Mouse (Mus musculus) midbrain, embryonic 14.5 days (tissue): Measurements from ENCODE around the gene Pck1. TPM values are rescaled to one million over a fixed set of nuclear protein-coding genes. Genes with fewer than 3 reads are reported as not detected.
"Not testable (repeated sequence)": the region's sequence is repeated elsewhere in the genome, so short reads cannot be mapped to it uniquely, and the experiment has no call there.

Experiments
- ATAC-seq: fragments of 200-750 bp; cut with Nextera tagmentation; 2 replicates; pipeline ENCODE4 v1.8.0; 2017; ENCODE audit warnings: moderate number of reproducible peaks, moderate library complexity; ENCODE audit not compliant: low FRiP score, low TSS enrichment
- DNase-seq: peaks from one replicate; pipeline ENCODE4 v3.0.0-alpha.2; 2015
- H3K27ac ChIP-seq: fragments of 300-500 bp; sonication (generic); replicated peaks from 2 replicates; pipeline ENCODE4 v1.5.1; 2014; ENCODE audit warnings: mild to moderate bottlenecking, low read depth, low read length, moderate library complexity
- H3K27me3 ChIP-seq: fragments of 300-500 bp; sonication (generic); 2 replicates; pipeline ENCODE4 v1.6.1; 2014; ENCODE audit warnings: low read length, control low read depth, mixed read lengths; ENCODE audit not compliant: control insufficient read depth, insufficient read depth
- H3K36me3 ChIP-seq: fragments of 300-500 bp; sonication (generic); 2 replicates; pipeline ENCODE4 v1.6.1; 2014; ENCODE audit warnings: low read length, control low read depth; ENCODE audit not compliant: control insufficient read depth, insufficient read depth
- H3K4me1 ChIP-seq: fragments of 300-500 bp; sonication (generic); 2 replicates; pipeline ENCODE4 v1.6.1; 2014; ENCODE audit warnings: mild to moderate bottlenecking, antibody characterized with exemption, low read length, control low read depth; ENCODE audit not compliant: control insufficient read depth, insufficient read depth
- H3K4me2 ChIP-seq: fragments of 300-500 bp; sonication (generic); 2 replicates; pipeline ENCODE4 v1.6.1; 2014; ENCODE audit warnings: mild to moderate bottlenecking, low read length, moderate library complexity
- H3K4me3 ChIP-seq: fragments of 300-500 bp; sonication (generic); replicated peaks from 2 replicates; pipeline ENCODE4 v1.5.1; 2014; ENCODE audit warnings: low read depth, low read length
- H3K9ac ChIP-seq: fragments of 300-500 bp; sonication (generic); replicated peaks from 2 replicates; pipeline ENCODE4 v1.6.1; 2014; ENCODE audit warnings: mild to moderate bottlenecking, low read length, moderate library complexity
- H3K9me3 ChIP-seq: fragments of 300-500 bp; sonication (generic); 2 replicates; pipeline ENCODE4 v1.6.1; 2016; ENCODE audit warnings: low read length, control low read depth, mixed read lengths; ENCODE audit not compliant: control insufficient read depth
- WGBS: fragments of 180-500 bp; shearing (Covaris S2); extraction: QIAGEN DNeasy Blood & Tissue Kit; methylation state at CpG from one replicate; pipeline ENCODE4 v1.1.7; 2014; 5-methylcytosine and 5-hydroxymethylcytosine counted together
- polyA plus RNA-seq: library from polyadenylated mRNA; unstranded; fragments of >200 nt; fragmentation: Nextera tagmentation; extraction: Ambion mirVana; gene quantifications from 2 replicates; pipeline ENCODE4 v1.2.1, GENCODE M21; 2014

Gene Pck1
- polyA plus RNA-seq, 1 experiment from 2014 or later, result not detected

- DNase-seq, H3K4me3 ChIP-seq, H3K9me3 ChIP-seq, H3K9ac ChIP-seq, H3K27me3 ChIP-seq, H3K27ac ChIP-seq, H3K36me3 ChIP-seq, H3K4me2 ChIP-seq, ATAC-seq, H3K4me1 ChIP-seq: not testable (repeated sequence)
- whole genome bisulfite sequencing, result 77% methylated on average over 4 of the region's 4 CpGs
Observed at GRCm38 (mm10) chr2:173120117-173120516, 32.7 kb upstream of the Pck1 start.

GRCm38 (mm10) chr2:173124022-173124735 lies 28.7 kb upstream of the Pck1 start:
- Histone ChIP-seq H3K9me3 (no peaks in the 10 kb centered on the region), H3K9ac (no peak overlapping the region), H3K4me3 (no peak overlapping the region), H3K27ac (no peak overlapping the region), H3K36me3 (no peaks in the 10 kb centered on the region), H3K27me3 (no peaks in the 10 kb centered on the region), H3K4me2 (no peak overlapping the region), H3K4me1 (no peaks in the 10 kb centered on the region)
- DNase-seq (no peak), ATAC-seq (no peak)
- 94% methylated on average over 7 of the region's 7 CpGs for WGBS

- H3K4me2 ChIP-seq, result no peak overlapping the region
- H3K36me3 ChIP-seq, result no peaks in the 10 kb centered on the region
- DNase-seq (no peak), ATAC-seq (no peak)
- no peak overlapping the region for H3K27ac ChIP-seq
- H3K4me3 ChIP-seq, result no peak overlapping the region
- no peaks in the 10 kb centered on the region for H3K9me3 ChIP-seq
- no peak overlapping the region for H3K9ac ChIP-seq
- 88% methylated on average over 4 of the region's 4 CpGs for WGBS
- no peaks in the 10 kb centered on the region for H3K4me1 ChIP-seq
- no peaks in the 10 kb centered on the region for H3K27me3 ChIP-seq
Observed at GRCm38 (mm10) chr2:173126386-173126785, 26.5 kb upstream of the Pck1 start.

DNA sequence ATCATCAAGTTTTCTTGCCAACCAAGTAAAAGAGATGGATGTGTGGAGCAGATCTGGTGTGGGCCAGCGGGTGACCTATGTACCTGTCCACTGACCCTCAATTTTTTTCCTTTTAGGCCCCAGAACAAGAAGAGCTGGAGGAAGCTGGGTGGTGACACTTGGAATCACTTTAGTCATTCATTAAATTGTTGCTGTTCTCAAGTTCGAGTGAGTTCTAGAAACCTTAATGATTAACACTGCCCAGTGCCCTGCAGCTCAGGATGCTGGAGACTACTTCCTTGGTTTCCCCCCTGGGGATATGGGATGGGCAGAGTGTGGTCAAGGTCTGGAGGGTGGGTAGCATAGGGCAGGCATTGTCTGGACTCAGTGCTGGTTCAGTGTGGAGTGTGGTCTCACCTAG lies 23.7 kb upstream of the Pck1 start:
- no peaks in the 10 kb centered on the region for H3K9me3 ChIP-seq
- no peaks in the 10 kb centered on the region for H3K27me3 ChIP-seq
- no peak overlapping the region for H3K4me3 ChIP-seq
- ATAC-seq (no peak), DNase-seq (no peak)
- no peak overlapping the region for H3K27ac ChIP-seq
- H3K9ac ChIP-seq, result no peak overlapping the region
- 78% methylated on average over 2 of the region's 2 CpGs for WGBS
- no peaks in the 10 kb centered on the region for H3K4me1 ChIP-seq
- H3K36me3 ChIP-seq, result no peaks in the 10 kb centered on the region
- no peak overlapping the region for H3K4me2 ChIP-seq

- H3K9ac ChIP-seq, result no peak overlapping the region
- H3K27ac ChIP-seq, result no peak overlapping the region
- 77% methylated on average over 13 of the region's 13 CpGs for WGBS
- no peaks in the 10 kb centered on the region for H3K4me1 ChIP-seq
- DNase-seq (no peak), ATAC-seq (no peak)
- no peaks in the 10 kb centered on the region for H3K9me3 ChIP-seq
- no peak overlapping the region for H3K4me2 ChIP-seq
- H3K36me3 ChIP-seq, result no peaks in the 10 kb centered on the region
- H3K4me3 ChIP-seq, result no peak overlapping the region
- H3K27me3 ChIP-seq, result no peaks in the 10 kb centered on the region
Observed at GRCm38 (mm10) chr2:173132262-173132661, 20.6 kb upstream of the Pck1 start.

DNA sequence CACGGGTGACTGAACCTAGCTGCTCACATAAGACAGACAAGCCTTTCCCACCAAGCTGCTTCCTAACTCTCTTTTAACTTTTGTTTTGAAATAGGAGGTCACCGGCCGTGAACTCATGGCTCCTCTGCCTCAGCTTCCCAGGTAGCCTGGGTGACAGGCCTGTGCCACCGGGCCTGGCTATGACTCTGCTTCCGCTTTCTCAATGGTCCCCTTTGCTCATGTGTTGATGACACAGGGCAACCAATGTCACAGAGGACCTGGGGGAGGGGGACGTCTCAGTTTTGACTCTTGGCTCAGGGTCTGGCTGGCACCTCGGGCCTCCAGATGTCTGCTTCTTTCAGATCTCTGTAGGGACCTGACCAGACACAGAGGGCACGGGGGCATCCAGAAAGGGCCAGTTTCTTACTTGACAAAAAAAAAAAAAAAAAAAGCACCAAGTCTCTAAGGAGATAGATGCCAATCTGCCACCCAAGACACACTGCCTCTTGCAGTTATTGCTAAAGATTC lies 20.0 kb upstream of the Pck1 start:
- DNase-seq (no peak), ATAC-seq (no peak)
- no peak overlapping the region for H3K4me3 ChIP-seq
- no peaks in the 10 kb centered on the region for H3K27me3 ChIP-seq
- H3K36me3 ChIP-seq, result no peaks in the 10 kb centered on the region
- H3K27ac ChIP-seq, result no peak overlapping the region
- H3K4me1 ChIP-seq, result no peaks in the 10 kb centered on the region
- H3K9ac ChIP-seq, result no peak overlapping the region
- 67% methylated on average over 8 of the region's 8 CpGs for WGBS
- H3K9me3 ChIP-seq, result no peaks in the 10 kb centered on the region
- H3K4me2 ChIP-seq, result no peak overlapping the region

DNA sequence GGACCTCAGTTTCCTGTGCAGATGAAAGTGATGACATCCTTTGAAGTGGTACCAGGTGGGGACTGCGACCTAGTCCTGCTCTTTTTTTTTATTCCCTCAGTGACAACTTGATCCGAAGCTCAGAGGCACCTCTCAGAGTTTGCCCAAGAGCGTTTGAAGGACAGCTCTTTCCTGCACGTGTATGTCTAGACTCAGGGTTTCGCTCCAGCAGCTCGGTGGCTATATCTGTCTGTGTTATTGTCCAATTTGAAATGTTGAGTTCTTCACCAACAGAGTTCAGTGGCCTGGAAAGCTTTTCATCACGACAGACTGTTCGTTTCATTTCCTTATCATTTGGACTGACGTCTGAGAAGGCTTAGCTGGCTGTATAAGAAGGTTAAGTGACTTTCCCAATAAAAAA lies 18.2 kb upstream of the Pck1 start:
- H3K27ac ChIP-seq, result no peak overlapping the region
- H3K4me3 ChIP-seq, result no peak overlapping the region
- DNase-seq (no peak), ATAC-seq (no peak)
- H3K9me3 ChIP-seq, result no peaks in the 10 kb centered on the region
- H3K4me2 ChIP-seq, result no peak overlapping the region
- peaks cover 5% of the 10 kb centered on the region; the same call in 1 of the 2 replicates for H3K4me1 ChIP-seq
- WGBS, result 61% methylated on average over 9 of the region's 9 CpGs
- H3K9ac ChIP-seq, result no peak overlapping the region
- H3K36me3 ChIP-seq, result no peaks in the 10 kb centered on the region
- no peaks in the 10 kb centered on the region for H3K27me3 ChIP-seq

DNA sequence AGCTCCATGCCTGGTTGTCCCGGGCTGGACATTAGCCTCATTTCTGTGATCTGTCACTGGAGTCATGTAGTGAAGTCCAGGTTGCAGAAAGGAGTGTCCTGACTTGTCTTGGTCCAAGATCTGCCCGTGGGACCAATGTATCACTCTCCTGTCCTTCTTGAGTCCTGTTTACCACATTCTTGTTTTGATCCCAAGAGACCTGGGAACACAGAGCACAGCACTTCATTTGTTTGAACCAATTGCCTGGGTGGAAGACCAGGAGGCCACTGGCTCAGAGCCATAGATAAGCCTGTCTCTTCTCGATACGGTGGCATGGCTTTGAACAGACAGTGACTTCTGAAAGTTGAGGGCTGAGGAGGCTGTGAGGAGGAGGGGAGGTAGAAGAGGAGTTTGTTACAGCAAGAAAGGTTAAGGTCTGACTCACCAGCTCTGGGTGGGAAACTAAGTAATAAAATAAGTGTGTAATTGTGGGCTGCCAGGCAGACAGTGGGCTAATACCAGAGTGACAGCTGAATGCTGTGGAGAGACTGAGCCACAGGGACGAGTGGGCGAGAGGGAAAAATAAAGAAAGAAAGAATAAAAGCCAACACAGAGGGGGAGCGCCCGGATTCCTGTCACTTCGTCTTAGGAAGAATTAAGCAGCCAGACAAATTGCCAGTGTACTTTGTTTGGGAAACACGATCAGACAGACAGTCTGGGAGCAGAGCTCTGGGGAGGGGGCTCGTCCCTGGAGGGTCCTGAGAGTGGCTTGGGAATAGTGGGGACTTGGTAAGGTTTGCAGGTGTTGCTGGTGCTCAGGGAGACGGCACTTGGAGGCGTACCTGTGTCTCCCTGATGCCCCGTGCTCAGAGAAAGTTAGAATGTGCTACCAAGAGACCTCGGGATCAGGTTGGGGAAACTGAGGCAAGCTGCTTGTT lies 14.3 kb upstream of the Pck1 start:
- Histone ChIP-seq H3K36me3 (no peaks in the 10 kb centered on the region), H3K4me3 (no peak overlapping the region), H3K9ac (no peak overlapping the region), H3K4me2 (no peak overlapping the region), H3K4me1 (peaks cover 5% of the 10 kb centered on the region; the same call in 1 of the 2 replicates), H3K27ac (no peak overlapping the region), H3K27me3 (no peaks in the 10 kb centered on the region), H3K9me3 (no peaks in the 10 kb centered on the region)
- ATAC-seq (peak; percentile 48; the same call in 1 of the 2 replicates), DNase-seq (peak; percentile 35)
- WGBS, result 20% methylated on average over 15 of the region's 15 CpGs
